Mouse (Mus musculus): ENCODE data around the gene Olfr1395.

- no peak for TF ChIP-seq CTCF (IDR thresholded peaks at IDR 0.05; ENCODE audit: control insufficient read depth, insufficient read depth, insufficient read length)
- no peak for TF ChIP-seq USF1 (IDR thresholded peaks at IDR 0.05; ENCODE audit: low read depth)
- TF ChIP-seq MAX (IDR thresholded peaks at IDR 0.05), result no peak
- TF ChIP-seq CEBPB (IDR thresholded peaks at IDR 0.05; ENCODE audit: low read depth), result no peak
These were observed 22.4 kb upstream of the Olfr1395 start for GRCm38 (mm10) chr11:49119635-49120034.

All from C2C12 (cell line).